Mouse (Mus musculus) liver, adult 2 months (tissue): ENCODE data around the gene Vwa5b1.

Experiments used
- CTCF ChIP-seq: fragments of 200-500 bp; IDR thresholded peaks from 2 replicates; pipeline ENCODE4 v1.5.1; 2011; ENCODE audit warnings: low read depth, low read length, control low read depth
- POLR2A ChIP-seq: fragments of 200-500 bp; IDR thresholded peaks from 2 replicates; pipeline ENCODE4 v1.6.1; 2011; ENCODE audit warnings: low read length, control low read depth; ENCODE audit not compliant: insufficient read depth; ENCODE audit errors: extremely low read depth

GRCm38 (mm10) chr4:138516448-138516847 lies 119.2 kb downstream of the Vwa5b1 start:
- TF ChIP-seq CTCF (no peak), POLR2A (no peak)
